Mouse (Mus musculus) B cell, adult 2 months (primary cell): ENCODE data around the gene Adamts4.

Experiments
- DNase-seq, 2 experiments: peaks; one replicate each; pipeline ENCODE4 v3.0.0; 2022

The Adamts4 gene

GRCm38 (mm10) chr1:171256937-171257548 is 6.8 kb downstream of the Adamts4 start:
- DNase-seq: peak; percentile 75 to 77

- DNase-seq: no peak
Observed at GRCm38 (mm10) chr1:171257781-171258180, 7.6 kb downstream of the Adamts4 start.

- no peak for DNase-seq
Observed at GRCm38 (mm10) chr1:171258921-171259320, 8.7 kb downstream of the Adamts4 start.

- DNase-seq: no peak
Observed at GRCm38 (mm10) chr1:171260316-171260715, 10.1 kb downstream of the Adamts4 start.

- DNase-seq: no peak
Observed at GRCm38 (mm10) chr1:171262594-171263130, 12.4 kb downstream of the Adamts4 start.

- DNase-seq: no peak
Observed at GRCm38 (mm10) chr1:171263185-171263611, 13.0 kb downstream of the Adamts4 start.

GRCm38 (mm10) chr1:171263666-171264461 is 13.6 kb downstream of the Adamts4 start:
- DNase-seq: no peak

GRCm38 (mm10) chr1:171265971-171266744 is 15.9 kb downstream of the Adamts4 start:
- DNase-seq: no peak

GRCm38 (mm10) chr1:171268341-171268740 is 18.1 kb downstream of the Adamts4 start:
- DNase-seq: no peak

GRCm38 (mm10) chr1:171269848-171270572 is 19.8 kb downstream of the Adamts4 start, which contains the start of gene B4galt3:
Gene B4galt3, plus strand, starts transcription at chr1:171270328.
- peak; percentile 99 for DNase-seq

- no peak for DNase-seq
Observed at GRCm38 (mm10) chr1:171270573-171270900, 20.3 kb downstream of the Adamts4 start.

- no peak for DNase-seq
Observed at GRCm38 (mm10) chr1:171271196-171271595, 21.0 kb downstream of the Adamts4 start.

- DNase-seq: no peak
Observed at GRCm38 (mm10) chr1:171271622-171272021, 21.4 kb downstream of the Adamts4 start.

- DNase-seq: no peak
Observed at GRCm38 (mm10) chr1:171272086-171272485, 21.9 kb downstream of the Adamts4 start.

GRCm38 (mm10) chr1:171274171-171274570 is 23.9 kb downstream of the Adamts4 start:
- no peak for DNase-seq

- no peak for DNase-seq
Observed at GRCm38 (mm10) chr1:171275144-171275734, 25.0 kb downstream of the Adamts4 start.

GRCm38 (mm10) chr1:171276110-171276748 is 26.0 kb downstream of the Adamts4 start:
- no peak for DNase-seq

GRCm38 (mm10) chr1:171277736-171278135 is 27.5 kb downstream of the Adamts4 start:
- no peak for DNase-seq

- no peak for DNase-seq
Observed at GRCm38 (mm10) chr1:171278436-171278835, 28.2 kb downstream of the Adamts4 start.

- no peak for DNase-seq
Observed at GRCm38 (mm10) chr1:171279012-171279705, 28.9 kb downstream of the Adamts4 start.

- DNase-seq: no peak
Observed at GRCm38 (mm10) chr1:171279721-171280120, 29.5 kb downstream of the Adamts4 start.
